Mouse (Mus musculus) liver, embryonic 14.5 days (tissue): Measurements from ENCODE around the gene Olfr1396.

Source experiments
- CTCF ChIP-seq: IDR thresholded peaks from 2 replicates; pipeline ENCODE4 v1.5.1; 2016; ENCODE audit warnings: antibody characterized with exemption, low read depth, control low read depth
- EP300 ChIP-seq: IDR thresholded peaks from 2 replicates; pipeline ENCODE4 v1.6.1; 2016; ENCODE audit warnings: antibody characterized with exemption, low read depth

- no peak for TF ChIP-seq EP300
- TF ChIP-seq CTCF, result no peak
Measured at GRCm38 (mm10) chr11:49092786-49093185, 21.9 kb downstream of the Olfr1396 start.
